Mouse (Mus musculus): ENCODE results near the gene Gm10401. TPM values are rescaled to one million over a fixed set of nuclear protein-coding genes. Genes with fewer than 3 reads are reported as not detected.
A peak's percentile ranks its signal among the peaks of the same experiment; 100 is the strongest.

The Gm10401 gene
- total and polyA plus RNA-seq, 3 experiments, result 1.7 to 10.9 TPM; not detected in 1

GRCm38 (mm10) chr5:115134234-115135165 lies 36.4 kb upstream of the Gm10401 start, which contains the start of gene Unc119b:
Unc119b (minus strand) TSS chr5:115134975.
- Histone ChIP-seq H3K4me1 (ENCODE audit: control insufficient read depth in 1 of 2, insufficient read depth in 2 of 2) (peaks cover 5 to 32% of the 10 kb centered on the region in 2 experiments), H3K79me2 (replicated peaks; ENCODE audit: control insufficient read depth, extremely low read depth, insufficient read depth, poor library complexity, severe bottlenecking) (peaks cover 19% of the 10 kb centered on the region; the same call in 1 of the 2 replicates), H3K4me3 (replicated peaks in 1 of 3; ENCODE audit: low read depth in 2 of 3, low read length in 2 of 3, poor library complexity in 1 of 3) (peak within 1 kb of the TSS; percentile 78 to 90 (median 83)), H3K36me3 (replicated peaks in 1 of 2; ENCODE audit: control insufficient read depth in 1 of 2, insufficient read depth in 1 of 2, low read length in 1 of 2) (peaks cover 8 to 19% of the 10 kb centered on the region in 2 experiments), H3K9me3 (replicated peaks; ENCODE audit: low read length) (peaks cover 3% of the 10 kb centered on the region), H3K9ac (ENCODE audit: insufficient read depth, low read depth) (peak within 1 kb of the TSS; percentile 83), H3K4me2 (ENCODE audit: insufficient read depth, low read depth, poor library complexity, severe bottlenecking) (peak within 1 kb of the TSS; percentile 86), H3K27ac (ENCODE audit: insufficient read depth, low read depth) (peak within 1 kb of the TSS; percentile 79; the same call in 1 of the 2 replicates), H3K27me3 (replicated peaks) (peaks cover 8% of the 10 kb centered on the region)
- peak; percentile 82 for DNase-seq (ENCODE audit: extremely low read depth)
- dilution Hi-C loops (cut with MboI; ENCODE audit: extremely low pct_ligation_motif_present, extremely low pct_unique_long_range_greater_than_20kb, low sequenced_read_pairs) (no loop called here), in situ Hi-C loops (cut with MboI; ENCODE audit: low pct_ligation_motif_present, low pct_unique_long_range_greater_than_20kb, low sequenced_read_pairs) (no loop called here)
- TF ChIP-seq ZKSCAN1 (IDR thresholded peaks at IDR 0.05; ENCODE audit: borderline replicate concordance, low read depth, low read length) (no peak), POLR2A (IDR thresholded peaks at IDR 0.05; ENCODE audit: low read depth, low read length) (peak; percentile 72), NRF1 (IDR thresholded peaks at IDR 0.05; ENCODE audit: low read depth, low read length) (0 out of 2 replicates have a peak, but pooled peaks have one; percentile 42), ELF1 (IDR thresholded peaks at IDR 0.05; ENCODE audit: low read depth, low read length) (no peak), MAX (IDR thresholded peaks at IDR 0.05; ENCODE audit: low read length) (peak; percentile 14; the same call in 1 of the 2 replicates), KAT2A (IDR thresholded peaks at IDR 0.05; ENCODE audit: insufficient replicate concordance, low read length) (no peak), MXI1 (IDR thresholded peaks at IDR 0.05; ENCODE audit: low read depth, low read length) (peak; percentile 27), HCFC1 (IDR thresholded peaks at IDR 0.05; ENCODE audit: low read depth, low read length) (0 out of 2 replicates have a peak, but pooled peaks have one; percentile 24), ZMIZ1 (IDR thresholded peaks at IDR 0.05; ENCODE audit: low read depth, low read length) (0 out of 2 replicates have a peak, but pooled peaks have one; percentile 26), JUN (IDR thresholded peaks at IDR 0.05; ENCODE audit: insufficient read depth, low read depth, low read length) (no peak), IRF4 (IDR thresholded peaks at IDR 0.05; ENCODE audit: low read depth, low read length) (0 out of 2 replicates have a peak, but pooled peaks have one; percentile 10), TCF12 (IDR thresholded peaks at IDR 0.05; ENCODE audit: low read depth, low read length) (peak; percentile 26; the same call in 1 of the 2 replicates), SMC3 (IDR thresholded peaks at IDR 0.05; ENCODE audit: low read depth, low read length) (no peak), ZC3H11A (IDR thresholded peaks at IDR 0.05; ENCODE audit: low read depth, low read length) (no peak), MAZ (IDR thresholded peaks at IDR 0.05; ENCODE audit: low read depth, low read length) (0 out of 2 replicates have a peak, but pooled peaks have one; percentile 20), SIN3A (IDR thresholded peaks at IDR 0.05; ENCODE audit: low read length) (peak; percentile 36), USF2 (conservative IDR thresholded peaks at IDR 0.05; ENCODE audit: low read depth, low read length) (no peak), JUND (conservative IDR thresholded peaks at IDR 0.05; ENCODE audit: low read depth, low read length) (no peak)
